Mouse (Mus musculus) adrenal gland, adult (tissue): ENCODE results near the gene Gm3187.
"Not testable (repeated sequence)": the region's sequence is repeated elsewhere in the genome, so short reads cannot be mapped to it uniquely, and the experiment has no call there.

Source experiments
- DNase-seq, 2 experiments: peaks; one replicate each; pipeline ENCODE4 v3.0.0; 2022 to 2023; ENCODE audit warnings: low spot score in 1 of 2; ENCODE audit not compliant: inconsistent age in 2 of 2

The Gm3187 gene

GRCm38 (mm10) chr14:5483907-5484306, at the start of gene Gm3187:
Gm3187 (plus strand) TSS chr14:5484207.
- not testable (repeated sequence) for DNase-seq

- not testable (repeated sequence) for DNase-seq
These were observed 28.6 kb upstream of the Gm3187 start, which contains the start of gene Gm3194 for GRCm38 (mm10) chr14:5455367-5455766. Gm3194 (minus strand) TSS chr14:5455467.

GRCm38 (mm10) chr14:5460469-5460868, 23.5 kb upstream of the Gm3187 start:
- not testable (repeated sequence) for DNase-seq

- not testable (repeated sequence) for DNase-seq
These were observed 6.3 kb upstream of the Gm3187 start, which contains the start of gene Gm8246 for GRCm38 (mm10) chr14:5477730-5478129. Gm8246 (minus strand) TSS chr14:5477830.

- not testable (repeated sequence) for DNase-seq
These were observed 17.4 kb downstream of the Gm3187 start, which contains the start of gene Gm3488 for GRCm38 (mm10) chr14:5501374-5501773. Gm3488 (plus strand) TSS chr14:5501674.

- not testable (repeated sequence) for DNase-seq
These were observed 54.2 kb downstream of the Gm3187 start, which contains the start of gene Gm3532 for GRCm38 (mm10) chr14:5538196-5538595. Gm3532 (plus strand) TSS chr14:5538496.
